Mouse (Mus musculus) right cerebral cortex, adult 2 months (tissue): Measurements from ENCODE around the gene Kyat1.

Source experiments
- DNase-seq, 2 experiments: peaks; one replicate each; pipeline ENCODE4 v3.0.0; 2021 to 2022; ENCODE audit warnings: low spot score in 2 of 2

The Kyat1 gene

DNA sequence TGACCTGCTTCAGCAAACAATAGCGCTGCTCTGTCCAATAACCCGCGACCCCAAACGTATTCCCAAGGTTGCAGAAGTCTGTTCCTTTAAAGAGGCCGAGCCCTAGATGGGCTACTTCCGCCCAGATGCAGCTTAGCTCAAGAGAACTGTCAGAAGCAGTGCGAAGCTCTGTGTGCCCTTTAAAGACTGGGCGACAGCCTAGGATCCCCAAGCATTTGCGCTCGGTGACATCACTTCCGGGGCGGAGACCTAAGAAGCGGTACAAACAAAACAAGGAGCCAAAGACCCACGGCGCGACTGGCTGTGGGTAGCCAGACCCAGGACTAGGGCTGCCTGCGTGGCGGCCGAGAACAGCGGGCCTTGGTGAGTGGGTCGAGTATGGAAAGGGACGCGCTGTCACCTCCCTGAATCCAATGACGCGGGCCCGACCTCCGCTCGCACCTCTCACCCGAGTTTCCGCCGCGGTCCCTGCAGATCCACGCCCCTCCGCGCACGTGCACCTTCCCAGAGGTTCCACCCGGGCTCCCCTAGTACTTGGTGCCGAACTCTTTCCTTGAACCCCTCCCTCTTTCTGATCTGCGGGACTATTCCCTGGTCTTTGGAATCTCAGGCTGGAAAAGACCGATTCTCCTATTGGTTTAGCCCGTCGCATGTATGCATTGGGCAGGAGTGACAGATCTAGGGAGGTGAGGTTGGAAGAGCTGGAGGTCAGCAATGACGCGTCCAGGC is at the start of gene Kyat1:
Gene Kyat1 (minus strand): TSS at position 219 of the 729 bp plus-strand sequence.
- DNase-seq = peak; percentile 90 to 95

DNA sequence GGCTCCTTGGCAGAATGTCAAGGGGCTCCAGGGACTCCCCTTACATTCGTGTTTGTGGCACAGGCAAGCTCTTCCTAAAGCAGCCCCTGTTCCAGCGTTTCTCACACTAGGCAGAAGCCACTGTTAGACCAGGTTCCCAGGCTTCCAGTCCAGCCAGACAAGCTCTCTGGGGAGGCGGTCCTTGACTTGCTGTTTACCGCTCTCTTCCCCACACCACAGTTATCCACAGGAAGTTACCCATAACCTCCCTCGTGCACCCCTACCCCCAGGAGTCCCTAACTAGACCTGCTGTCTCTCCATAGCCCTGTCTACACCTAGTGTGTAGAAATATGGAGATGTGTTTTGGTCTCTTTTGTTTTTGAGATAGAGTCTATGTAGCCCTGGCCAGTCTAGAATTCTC is 48.2 kb upstream of the Kyat1 start:
- DNase-seq = no peak

DNA sequence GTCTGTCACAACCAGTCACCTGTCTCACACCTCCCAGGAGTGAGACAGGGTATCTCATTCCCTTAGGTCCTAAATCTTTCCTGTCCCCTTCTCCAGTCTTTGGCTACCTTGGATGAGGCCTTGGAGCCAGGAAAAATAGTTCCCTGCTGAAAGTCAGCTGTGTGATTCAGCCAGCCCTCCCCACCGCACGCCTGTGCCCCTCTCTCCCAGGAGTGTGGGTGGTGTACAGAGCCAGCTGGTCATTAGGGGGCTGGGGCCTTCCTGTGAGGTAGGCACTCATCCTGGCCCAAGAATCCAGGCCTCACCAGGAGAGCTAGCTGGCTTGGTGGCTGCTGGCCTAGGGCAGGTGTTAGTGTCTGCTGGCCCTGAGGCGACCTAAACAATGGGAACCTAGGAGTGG is 46.9 kb upstream of the Kyat1 start:
- peak in 1 of 2 experiments; percentile 41 for DNase-seq

- no peak for DNase-seq
Observed at GRCm38 (mm10) chr2:30251417-30252104, 45.9 kb upstream of the Kyat1 start.

GRCm38 (mm10) chr2:30250166-30251128 is 44.8 kb upstream of the Kyat1 start:
- no peak for DNase-seq

- no peak for DNase-seq
Observed at GRCm38 (mm10) chr2:30249182-30249581, 43.5 kb upstream of the Kyat1 start.

GRCm38 (mm10) chr2:30247681-30248080 is 42.0 kb upstream of the Kyat1 start:
- no peak for DNase-seq

- no peak for DNase-seq
Observed at GRCm38 (mm10) chr2:30247036-30247435, 41.4 kb upstream of the Kyat1 start.

DNA sequence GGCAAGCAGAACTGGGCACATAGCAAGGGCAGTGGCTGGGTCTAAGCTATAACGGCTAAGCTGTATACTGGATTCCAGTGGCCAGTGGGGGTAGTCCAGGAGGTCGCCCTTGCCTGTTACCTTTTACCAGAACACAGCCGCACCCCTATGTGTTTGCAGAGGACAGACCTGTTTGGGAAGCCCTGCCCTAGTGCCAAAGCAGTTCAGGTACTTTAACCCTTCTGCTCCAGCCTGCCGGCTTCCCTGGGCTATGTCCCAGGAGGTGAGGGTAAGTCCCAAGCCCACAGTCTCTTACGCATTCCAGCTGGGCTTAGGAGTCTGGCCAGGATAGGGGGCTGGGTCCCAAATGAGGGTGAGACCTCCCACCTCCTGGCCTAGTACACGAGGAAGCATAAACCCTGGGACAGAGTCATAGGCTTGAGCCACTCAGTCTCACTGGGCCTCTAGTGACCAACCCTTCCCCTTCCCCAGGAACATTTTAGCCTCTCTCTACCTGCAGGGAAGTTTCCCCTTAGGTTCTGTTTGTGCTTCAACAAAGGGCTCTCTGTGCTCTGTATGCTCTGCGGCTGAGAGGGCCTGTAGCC is 39.0 kb upstream of the Kyat1 start:
- DNase-seq = no peak

GRCm38 (mm10) chr2:30243391-30243790 is 37.7 kb upstream of the Kyat1 start:
- DNase-seq = no peak

GRCm38 (mm10) chr2:30242509-30242908 is 36.9 kb upstream of the Kyat1 start:
- no peak for DNase-seq

DNA sequence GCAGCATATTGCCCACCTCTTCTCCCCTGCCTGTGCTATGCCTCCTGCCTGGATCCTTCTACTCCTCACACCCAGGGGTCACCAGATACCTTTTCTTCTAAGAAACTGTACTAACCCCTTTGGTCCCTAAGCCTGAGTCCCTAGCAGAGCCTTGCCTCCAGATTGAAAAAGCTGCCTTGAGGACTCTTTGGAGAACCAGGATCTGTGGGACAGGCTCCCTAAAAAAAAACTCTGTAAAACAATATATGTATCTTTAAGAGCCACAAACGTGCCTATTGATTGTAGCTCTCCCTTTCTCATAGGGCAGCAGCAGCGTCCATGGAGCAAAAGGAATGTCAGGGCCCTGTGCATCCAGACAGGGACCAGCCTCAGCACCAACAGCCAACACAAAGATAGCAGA is 34.6 kb upstream of the Kyat1 start, which contains the start of gene Gm28035:
Gene Gm28035 (plus strand): TSS at position 301 of the 400 bp plus-strand sequence.
- DNase-seq = no peak

- no peak for DNase-seq
Observed at GRCm38 (mm10) chr2:30239777-30240176, 34.1 kb upstream of the Kyat1 start.

GRCm38 (mm10) chr2:30238906-30239465 is 33.3 kb upstream of the Kyat1 start:
- no peak for DNase-seq

DNA sequence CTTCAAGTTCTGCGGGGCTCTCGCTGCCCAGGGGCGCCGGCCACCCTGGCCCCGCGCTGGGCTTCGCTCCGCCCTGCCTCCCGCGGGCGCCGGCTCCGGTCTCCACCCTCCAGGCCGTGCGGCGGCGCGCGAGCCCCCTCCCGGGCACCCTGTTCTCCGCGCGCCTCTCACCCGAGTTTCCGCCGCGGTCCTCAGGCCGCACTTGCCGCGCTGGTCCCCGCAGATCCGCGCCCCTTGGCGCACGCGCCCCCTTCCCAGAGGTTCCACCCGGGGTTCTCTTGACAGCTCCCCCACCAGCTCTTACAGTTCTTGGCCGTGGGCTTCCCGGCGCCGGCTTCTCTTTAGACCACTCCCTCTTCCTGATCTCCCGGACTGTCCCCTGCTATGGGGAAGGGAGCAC is 32.2 kb upstream of the Kyat1 start:
- peak; percentile 57 to 60 for DNase-seq

DNA sequence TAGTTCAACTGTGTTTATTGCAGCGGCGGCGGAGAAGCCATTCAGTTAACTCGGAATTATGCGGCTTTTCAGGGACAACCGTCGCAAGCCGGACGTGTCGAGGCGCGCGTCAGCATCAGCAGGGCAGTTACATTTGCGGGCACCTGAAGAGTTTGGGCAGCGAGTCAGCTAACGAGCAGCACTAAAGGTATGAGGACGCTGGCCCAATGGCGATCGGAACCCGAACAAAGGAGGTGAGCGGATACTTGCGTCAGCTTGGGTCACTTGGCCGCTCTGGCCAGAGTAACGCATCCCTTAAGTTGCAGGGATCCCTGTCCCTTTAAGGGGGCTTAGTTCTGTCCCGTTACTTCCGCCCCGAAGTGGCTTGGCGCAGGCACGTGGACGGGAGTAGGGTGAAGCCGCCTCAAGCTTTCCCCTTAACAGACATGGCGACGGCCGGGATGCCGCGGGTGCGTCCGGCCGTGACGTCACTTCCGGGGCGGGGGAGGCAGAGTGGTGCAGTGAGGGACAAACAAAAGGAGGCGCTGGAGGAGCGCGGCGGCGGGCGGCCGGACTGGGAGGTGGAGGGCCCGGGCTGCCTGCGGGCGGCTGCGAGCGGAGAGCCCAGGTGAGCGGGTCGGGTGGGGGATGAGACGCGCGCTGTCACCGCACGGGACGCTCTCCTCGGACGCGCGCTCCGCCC is 31.7 kb upstream of the Kyat1 start, which contains the start of gene Lrrc8a:
Gene Lrrc8a (plus strand): TSS at position 517 of the 682 bp plus-strand sequence.
- peak; percentile 99 for DNase-seq

DNA sequence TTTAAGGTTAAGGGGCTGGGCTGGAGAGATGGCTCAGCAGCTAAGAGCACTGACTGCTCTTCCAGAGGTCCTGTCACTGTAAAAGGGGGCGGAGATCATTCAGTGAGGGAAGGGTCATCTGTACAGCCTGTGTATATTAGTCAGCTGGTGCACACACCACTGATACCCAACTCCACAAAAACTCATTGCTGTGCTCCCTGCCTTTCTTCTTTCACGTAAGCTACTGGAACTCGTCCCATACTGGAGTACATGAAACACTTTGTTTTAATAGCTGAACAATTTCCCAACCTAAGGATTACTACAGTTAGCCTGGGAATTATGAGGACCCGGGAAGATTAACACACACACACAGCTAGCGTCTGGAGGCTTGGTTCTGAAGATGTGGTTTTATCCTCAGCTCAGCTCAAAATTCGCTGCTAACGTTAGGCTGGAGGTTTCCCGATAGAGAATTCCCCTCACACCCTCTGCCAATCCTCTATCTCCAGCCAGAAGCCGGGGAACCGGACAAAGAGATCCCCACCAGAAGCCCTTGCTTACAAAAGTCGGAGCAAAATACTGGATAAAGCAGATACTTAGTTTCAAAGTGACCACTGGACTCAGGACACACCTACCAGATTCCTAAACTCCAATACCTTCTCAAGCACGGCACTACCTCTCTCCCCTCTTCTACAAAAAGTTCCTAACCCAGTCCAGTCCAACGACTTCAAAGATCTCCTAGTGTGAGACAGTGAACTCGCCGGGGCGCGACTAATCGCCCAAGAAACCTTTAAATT is 31.0 kb upstream of the Kyat1 start:
- no peak for DNase-seq

GRCm38 (mm10) chr2:30235593-30235992 is 29.9 kb upstream of the Kyat1 start:
- DNase-seq = no peak

- no peak for DNase-seq
Observed at GRCm38 (mm10) chr2:30216293-30216692, 10.6 kb upstream of the Kyat1 start.

DNA sequence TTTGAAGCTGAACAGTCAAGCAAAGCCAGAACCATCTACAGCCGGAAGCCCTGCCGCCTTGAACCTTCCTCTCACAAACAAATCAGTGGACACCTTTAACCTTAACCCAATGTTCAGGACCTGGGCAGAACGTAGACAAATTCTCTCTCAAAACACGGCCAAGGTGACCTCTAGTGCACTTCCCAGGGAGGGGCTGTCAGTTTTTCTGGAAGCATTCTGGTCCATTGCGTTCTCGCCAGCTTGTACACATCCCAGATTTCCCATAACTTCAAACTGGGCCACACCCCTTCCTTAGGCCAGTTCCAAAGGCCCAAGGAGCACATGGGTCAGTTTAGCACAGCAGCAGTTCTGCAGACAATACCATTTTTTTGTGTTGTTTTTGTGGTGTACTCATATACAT is 9.8 kb upstream of the Kyat1 start:
- DNase-seq = no peak
